Mouse (Mus musculus) cerebellum, postnatal 10 days (tissue): ENCODE data around the gene Fggy.

Source experiments
- DNase-seq, 2 experiments: peaks; one replicate each; pipeline ENCODE4 v3.0.0; 2021; ENCODE audit warnings: mixed read lengths in 2 of 2

Gene Fggy

DNA sequence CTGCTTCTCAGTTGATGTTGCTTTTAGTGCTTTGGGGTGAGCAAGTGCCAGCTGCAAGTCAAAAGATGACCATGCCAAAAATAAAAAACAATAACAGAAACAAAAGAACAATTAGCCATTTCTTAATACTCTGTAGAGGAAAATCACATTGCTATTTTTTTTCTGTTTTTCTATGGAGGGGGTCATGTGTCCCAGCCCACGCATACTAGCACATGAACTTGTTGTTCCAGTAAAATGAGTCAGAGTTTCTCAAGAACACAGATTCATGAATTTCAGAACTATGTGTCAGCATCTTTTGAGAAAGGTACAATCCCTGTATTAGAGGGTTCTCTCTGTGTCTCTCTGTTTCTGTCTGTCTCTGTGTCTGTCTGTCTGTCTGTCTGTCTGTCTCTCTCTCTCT, 355.7 kb downstream of the Fggy start:
- DNase-seq: no peak

DNA sequence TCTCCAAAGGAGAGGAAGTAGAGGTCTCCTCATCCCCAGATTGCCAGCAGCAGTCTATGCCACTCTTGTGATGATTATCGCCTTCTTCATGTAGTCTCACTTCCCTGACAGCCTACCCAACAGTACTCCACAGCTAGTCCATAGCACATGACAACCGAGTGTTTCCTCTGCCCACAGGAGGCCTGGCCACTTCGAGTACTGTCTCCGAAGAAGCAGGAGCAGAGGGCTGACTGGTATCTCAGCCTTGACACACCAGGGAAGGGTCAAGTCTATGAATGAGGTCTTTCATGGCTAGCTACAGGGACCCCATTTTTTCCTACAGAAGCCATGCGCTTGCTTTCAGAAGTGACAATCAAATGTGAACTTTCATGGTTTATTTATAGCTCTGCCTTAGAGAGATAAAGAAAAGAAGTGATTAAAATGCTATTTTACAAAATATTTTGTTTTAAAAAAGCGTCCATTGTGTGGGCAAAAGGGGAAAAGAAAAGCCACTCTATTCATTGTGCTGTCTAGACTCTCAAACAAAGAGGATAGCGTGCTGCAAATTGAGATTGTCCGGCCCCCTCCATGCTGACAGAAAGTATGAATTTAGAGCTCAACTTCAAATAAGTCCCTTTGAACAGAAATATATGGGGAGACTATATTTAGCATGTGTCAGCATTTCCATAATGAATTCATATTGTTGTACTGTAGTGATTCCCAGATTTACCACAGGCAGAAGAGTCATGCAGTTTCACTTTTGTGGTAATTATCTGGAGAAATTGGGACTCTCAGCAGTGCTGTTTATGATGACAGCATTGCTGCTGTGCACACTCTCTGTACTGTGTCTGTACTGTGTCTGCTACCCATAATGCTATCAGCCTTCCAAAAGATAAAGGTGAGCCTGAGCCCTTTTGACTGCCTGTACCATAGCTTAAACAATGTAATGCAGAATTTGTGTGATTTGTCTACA, 358.6 kb downstream of the Fggy start:
- no peak for DNase-seq

DNA sequence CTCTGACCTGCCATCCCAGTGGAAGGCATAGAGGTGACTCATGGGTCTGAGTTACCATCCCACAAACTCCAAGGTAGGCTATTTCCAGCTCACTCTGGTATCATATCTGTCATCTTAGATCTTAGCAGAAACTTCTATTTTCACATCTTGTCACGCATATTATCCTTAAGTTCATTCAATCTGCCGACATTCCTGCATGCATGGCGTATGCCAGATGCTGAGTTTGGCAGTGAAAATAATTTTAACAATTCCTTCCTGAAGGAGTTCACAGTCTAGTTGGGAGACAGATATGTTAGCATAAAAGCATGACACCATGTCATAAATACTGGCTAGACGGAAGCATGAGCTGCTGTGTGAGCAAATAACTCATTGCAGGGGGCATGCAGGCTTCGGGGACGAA, 360.4 kb downstream of the Fggy start:
- DNase-seq: no peak

DNA sequence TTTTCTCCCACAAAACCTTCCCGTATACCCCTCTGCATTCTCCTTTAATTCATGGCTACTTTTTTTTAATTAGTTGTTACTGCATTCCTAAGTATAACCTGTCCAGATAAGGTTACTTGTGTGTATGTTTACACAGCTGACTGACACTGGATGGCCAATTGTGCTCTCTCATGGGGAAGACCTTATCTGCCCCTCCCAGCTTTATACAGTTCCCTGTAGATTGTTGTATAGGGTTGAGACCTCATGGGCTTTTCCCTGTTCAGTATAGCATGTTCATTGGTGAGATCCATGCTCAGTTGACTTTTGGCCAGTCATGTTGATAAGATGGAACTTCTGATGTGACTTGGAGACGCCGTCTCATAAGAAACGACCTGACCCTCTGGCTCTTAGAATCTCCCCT, 363.1 kb downstream of the Fggy start:
- no peak for DNase-seq

DNA sequence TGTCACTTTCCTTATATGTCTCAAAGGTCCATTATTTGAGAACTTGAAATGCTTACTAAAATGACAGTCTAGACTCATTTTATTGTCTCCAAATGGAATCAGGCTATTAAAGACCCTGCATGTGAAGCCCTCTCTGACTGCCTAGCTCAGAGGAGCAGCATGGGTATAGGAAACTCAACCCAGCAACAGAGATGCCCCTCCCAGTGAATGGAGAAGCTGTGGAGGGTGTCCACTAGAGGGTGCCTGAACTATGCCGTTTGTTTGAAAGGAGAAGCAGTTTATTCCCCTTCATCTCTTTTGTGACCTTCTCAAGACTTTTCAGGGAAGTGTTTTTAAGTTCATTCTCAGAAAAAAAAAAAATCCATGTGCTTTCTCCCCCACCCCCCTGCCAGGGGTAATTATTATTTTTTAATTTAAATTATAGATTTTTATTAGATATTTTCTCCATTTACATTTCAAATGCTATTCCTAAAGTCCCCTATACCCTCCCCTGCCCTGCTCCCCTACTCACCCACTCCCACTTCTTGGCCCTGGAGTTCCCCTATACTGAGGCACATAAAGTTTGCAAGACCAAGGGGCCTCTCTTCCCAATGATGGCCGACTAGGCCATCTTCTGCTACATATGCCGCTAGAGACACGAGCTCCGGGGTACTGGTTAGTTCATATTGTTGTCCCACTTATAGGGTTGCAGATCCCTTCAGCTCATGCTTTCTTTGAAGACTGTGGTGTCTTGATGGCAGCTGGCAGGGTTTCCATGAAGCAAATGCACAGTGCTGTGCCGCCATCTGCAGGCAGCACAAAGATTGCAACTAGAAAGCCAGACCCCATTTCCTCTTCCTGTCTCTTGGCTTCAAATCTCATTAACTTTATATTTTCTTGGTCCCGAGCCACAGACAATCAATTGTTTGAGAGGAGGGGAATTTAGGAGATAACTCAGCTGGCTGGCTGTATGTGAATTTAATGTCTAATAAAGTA, 367.2 kb downstream of the Fggy start:
- DNase-seq: peak; percentile 87 to 89

DNA sequence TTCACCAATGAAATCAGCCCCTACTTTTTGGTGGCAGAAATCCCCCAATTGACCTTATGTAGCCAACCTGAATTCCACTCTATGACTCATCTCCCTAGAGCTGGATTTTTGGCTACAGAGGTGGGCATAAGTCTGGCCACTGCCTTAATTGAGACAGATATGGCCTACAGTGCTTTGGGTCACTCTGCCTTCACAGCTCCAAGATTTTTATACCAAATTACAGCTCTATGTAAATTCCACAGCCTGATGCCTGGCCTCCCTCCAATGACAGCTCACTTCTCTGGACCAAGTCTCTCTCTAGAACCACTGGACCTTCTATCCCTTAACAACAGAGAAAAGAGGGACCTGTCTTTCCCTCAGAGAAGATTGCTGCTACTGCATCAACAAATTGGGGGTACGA, 371.5 kb downstream of the Fggy start:
- DNase-seq: no peak

DNA sequence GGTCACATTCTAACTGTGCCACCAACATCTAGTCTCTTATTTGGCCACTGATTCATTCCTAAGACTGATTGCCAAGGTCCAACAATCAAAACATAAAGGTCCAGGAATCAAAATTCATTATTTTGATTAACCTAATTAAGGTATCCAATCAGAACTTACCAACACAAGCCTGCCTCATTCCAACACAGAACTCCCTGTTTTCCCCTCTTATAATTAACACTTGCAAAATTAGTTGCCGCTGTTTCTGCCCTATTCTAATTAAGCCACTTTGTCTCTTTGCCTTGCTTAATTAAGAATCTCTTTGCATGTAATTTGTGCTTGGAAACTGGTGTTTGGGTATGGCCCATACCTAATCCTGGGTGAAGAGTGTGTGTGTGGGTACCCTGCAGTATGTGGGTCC, 372.6 kb downstream of the Fggy start:
- DNase-seq: no peak

DNA sequence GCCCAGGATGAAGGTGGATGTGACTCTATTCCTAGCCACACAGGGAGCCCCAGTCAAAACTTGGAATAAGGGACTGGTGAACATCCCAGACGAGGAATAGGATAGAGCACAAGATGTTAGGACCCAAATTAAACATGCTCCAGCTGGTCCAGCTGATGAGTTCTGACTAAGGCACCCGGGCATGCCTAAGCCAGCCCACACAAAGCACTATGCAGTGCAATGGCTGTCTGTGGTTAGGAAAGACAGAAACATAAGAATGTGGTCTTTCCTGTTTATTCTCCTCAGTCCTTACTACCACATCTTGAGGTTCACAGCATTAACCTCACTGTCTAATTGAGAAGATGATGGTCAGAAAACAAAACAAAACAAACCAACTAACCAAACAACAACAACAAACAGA, 374.0 kb downstream of the Fggy start:
- DNase-seq: no peak

DNA sequence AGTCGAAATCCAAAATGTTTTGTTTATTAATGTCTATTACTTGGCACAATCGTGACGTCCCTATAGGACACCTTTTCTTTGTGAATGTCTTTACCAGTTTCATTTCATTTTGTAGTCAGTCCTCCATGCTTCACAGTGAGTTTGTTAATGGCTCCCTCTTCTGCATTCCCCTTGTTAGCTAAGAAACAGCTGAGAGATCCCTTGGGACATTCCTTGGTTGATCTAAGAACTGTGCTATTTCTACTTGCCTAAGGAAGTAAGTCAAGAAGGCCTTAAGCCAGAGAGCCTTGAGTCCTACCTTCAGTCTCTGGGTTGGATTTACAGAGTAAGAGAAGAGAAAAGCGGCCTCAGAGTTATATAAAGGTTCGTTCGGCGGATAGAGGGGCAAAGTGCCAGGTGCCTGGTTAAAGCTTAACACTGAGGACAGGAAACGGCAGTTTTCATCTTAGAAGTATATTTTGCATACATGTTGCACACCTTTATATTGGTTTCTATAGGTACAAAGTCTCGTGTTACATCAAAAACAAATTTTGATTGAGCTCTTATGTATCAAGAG, 376.6 kb downstream of the Fggy start:
- DNase-seq: no peak

DNA sequence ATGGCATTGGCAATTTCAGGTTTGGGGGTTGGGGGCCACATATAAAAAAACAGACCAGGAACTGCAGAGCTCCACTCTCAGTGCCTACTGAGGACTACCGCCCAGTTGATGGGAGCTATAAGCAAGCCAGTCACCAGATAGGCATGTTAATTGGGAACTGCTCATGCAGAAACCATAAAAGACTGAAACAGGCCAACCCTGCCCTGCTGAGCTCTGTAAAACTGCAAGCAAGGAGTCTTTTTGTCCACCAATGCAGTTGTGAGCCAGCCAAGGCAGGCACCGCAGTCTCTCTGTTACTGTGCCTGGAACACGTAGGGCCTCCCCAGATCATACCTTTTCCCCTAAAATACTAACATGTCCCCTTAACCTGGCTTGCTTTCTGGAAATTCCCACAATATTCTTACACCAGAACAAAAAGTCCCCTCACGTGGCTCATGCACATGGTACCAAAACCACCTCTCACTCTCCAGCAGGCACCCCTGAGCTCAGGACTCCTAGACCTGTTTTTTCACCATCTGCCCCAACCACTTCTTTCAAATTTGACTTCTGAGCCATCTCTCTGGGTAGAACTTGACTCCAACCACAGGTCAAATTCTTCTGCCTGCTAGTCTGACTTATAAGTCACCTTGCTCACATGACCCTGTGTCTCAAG, 377.2 kb downstream of the Fggy start:
- DNase-seq: no peak

DNA sequence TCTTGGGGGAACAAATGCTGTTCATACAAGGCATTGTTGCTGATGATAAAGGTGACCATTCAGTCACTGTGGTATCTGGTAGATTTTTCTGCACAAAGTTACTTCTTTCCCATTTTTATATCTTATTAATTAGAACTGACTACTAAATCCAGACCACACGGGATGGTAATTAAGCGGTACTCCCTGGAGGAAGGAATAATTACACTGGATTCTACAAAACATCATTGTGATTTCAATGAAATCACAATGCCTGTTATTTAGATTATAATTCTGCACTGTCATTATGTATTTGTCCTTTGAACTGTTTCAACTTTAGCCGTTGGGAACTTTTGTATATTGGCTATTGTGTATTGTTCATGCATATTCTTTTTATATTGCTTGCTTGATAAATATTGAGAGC, 381.4 kb downstream of the Fggy start:
- DNase-seq: no peak

DNA sequence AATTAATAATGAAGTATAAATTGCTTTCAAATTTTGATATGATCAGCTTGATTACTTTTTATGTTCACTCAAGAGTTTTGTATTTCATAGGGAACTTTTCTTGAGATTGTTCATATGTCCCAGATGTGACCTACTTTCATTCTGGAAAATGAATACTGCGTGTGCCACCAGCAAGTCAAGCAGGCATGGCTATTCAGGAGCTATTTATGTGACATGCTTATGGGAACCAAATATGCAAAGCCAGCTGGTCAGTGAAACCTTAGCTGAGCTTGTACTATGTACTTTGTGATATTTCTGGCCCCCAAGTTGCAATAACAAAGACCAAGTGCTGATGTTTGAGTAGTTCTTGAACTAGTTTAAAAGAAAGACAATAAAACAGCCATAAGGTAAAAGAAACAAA, 390.6 kb downstream of the Fggy start:
- DNase-seq: no peak

DNA sequence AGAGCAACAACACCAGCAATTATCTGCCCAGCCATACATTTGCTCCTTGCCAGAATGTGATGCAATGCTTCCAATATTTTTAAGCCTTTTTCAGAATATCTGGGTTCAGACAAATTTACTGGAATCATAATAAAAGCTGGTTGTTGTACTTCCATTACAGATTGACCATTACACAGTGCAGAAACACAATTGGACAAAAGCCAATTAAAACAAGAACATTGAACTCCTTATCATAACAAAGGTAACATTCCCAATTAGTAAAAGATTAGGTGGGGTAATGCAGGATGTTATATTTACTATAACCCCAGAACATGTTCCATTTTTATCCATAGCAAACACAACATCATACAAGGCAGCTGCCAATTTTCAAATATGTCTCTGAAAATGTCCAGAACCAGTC, 396.0 kb downstream of the Fggy start:
- DNase-seq: no peak

DNA sequence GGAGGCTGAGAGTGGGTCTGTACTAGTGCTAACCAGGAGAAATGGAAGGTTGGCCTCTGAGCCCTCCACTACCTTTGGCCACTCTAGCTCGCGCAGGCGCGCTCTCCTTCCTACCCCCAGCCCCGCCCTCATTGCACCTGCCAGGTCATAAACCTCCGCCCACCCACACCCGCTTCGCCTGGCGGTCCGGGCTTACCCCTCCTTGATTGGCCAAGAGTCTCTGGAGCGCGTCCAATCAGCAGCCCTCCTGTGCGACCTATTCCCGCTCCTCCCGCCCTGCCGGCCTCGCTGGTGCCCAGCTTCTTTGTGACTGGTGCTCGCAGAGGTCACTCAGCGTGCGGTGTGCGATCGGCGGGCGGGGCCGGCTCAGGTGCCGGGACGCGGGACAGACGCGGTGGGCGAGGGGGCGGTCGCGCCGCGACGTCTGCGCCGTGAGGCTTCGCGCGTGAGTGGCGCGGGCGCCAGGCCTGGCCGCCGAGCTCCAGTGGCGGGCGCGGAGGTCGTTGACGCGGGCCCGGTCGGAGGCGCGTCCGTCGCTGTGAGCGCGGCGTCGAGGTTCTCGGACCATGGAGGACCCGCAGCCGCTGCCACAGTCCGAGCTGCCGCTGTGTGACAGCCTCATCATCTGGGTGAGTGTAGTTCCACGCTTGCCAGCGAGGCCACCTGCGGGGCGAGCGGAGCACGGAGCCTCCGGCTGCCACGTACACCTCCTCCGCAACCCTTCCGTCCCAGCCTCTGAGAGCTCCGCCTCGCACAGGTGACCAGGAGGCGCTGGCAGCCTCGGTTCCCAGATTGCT, 409.8 kb downstream of the Fggy start, which contains the start of gene Hook1:
Gene Hook1 (plus strand): TSS at position 313 of the 797 bp plus-strand sequence.
- peak; percentile 99 for DNase-seq
